Comparison of ENCODE assay signal across 8 mouse cellular contexts in genomic region chr1:182354504-182355147, GRCm38 (mm10).
"Had no signal": no experiment of that assay in that cellular context is flagged by ENCODE, and none has a peak within 500 bp of the region (broad histone marks: within the 10 kb centered on the region; RNA-seq: fewer than 3 reads in every experiment).

No protein-coding gene starts in this region.

- DNase-seq: kidney, adult 8-10 months; kidney, postnatal 25 days; layer of hippocampus, adult 9-11 months; left cerebral cortex, postnatal 4 days; lung, adult 18-20 months; midbrain, embryonic 14.5 days; spleen, adult 18-20 months had no signal

- ATAC-seq: intestine, postnatal 0 days had no signal
